Mouse (Mus musculus): ENCODE results near the gene Ganc. TPM values are rescaled to one million over a fixed set of nuclear protein-coding genes. Genes with fewer than 3 reads are reported as not detected.

Ganc gene
- polyA plus RNA-seq, 1 experiment from 2014 or later = 7.7 TPM

GRCm38 (mm10) chr2:120454987-120455386 lies 51.3 kb downstream of the Ganc start:
- H3K36me3 ChIP-seq = no peaks in the 10 kb centered on the region
- no peak for ATAC-seq (ENCODE audit: insufficient read depth, low FRiP score, low read depth)
- no peaks in the 10 kb centered on the region for H3K27me3 ChIP-seq (replicated peaks)
- H3K9ac ChIP-seq = no peak overlapping the region
- no peak overlapping the region for H3K4me3 ChIP-seq (replicated peaks)
- no peak overlapping the region for H3K4me2 ChIP-seq
- no peaks in the 10 kb centered on the region for H3K4me1 ChIP-seq
- no peak overlapping the region for H3K27ac ChIP-seq
- H3K9me3 ChIP-seq = no peaks in the 10 kb centered on the region
- 60% methylated on average over 2 of the region's 2 CpGs for WGBS

GRCm38 (mm10) chr2:120455719-120456118 lies 52.0 kb downstream of the Ganc start, which contains the start of gene Capn3:
Capn3 (plus strand) TSS chr2:120456019.
- Histone ChIP-seq H3K9me3 (no peaks in the 10 kb centered on the region), H3K27me3 (replicated peaks) (no peaks in the 10 kb centered on the region), H3K4me1 (no peaks in the 10 kb centered on the region), H3K4me3 (replicated peaks) (no peak within 1 kb of the TSS), H3K27ac (no peak within 1 kb of the TSS), H3K36me3 (no peaks in the 10 kb centered on the region), H3K9ac (no peak within 1 kb of the TSS), H3K4me2 (no peak within 1 kb of the TSS)
- WGBS = 69% methylated on average over 4 of the region's 4 CpGs
- no peak for ATAC-seq (ENCODE audit: insufficient read depth, low FRiP score, low read depth)

GRCm38 (mm10) chr2:120460216-120460615 lies 56.5 kb downstream of the Ganc start:
- no peaks in the 10 kb centered on the region for H3K36me3 ChIP-seq
- no peak for ATAC-seq (ENCODE audit: insufficient read depth, low FRiP score, low read depth)
- no peaks in the 10 kb centered on the region for H3K4me1 ChIP-seq
- no peaks in the 10 kb centered on the region for H3K27me3 ChIP-seq (replicated peaks)
- 76% methylated on average over 4 of the region's 4 CpGs for WGBS
- no peaks in the 10 kb centered on the region for H3K9me3 ChIP-seq
- no peak overlapping the region for H3K27ac ChIP-seq
- H3K4me2 ChIP-seq = no peak overlapping the region
- no peak overlapping the region for H3K9ac ChIP-seq
- no peak overlapping the region for H3K4me3 ChIP-seq (replicated peaks)

- H3K4me3 ChIP-seq (replicated peaks) = no peak overlapping the region
- no peaks in the 10 kb centered on the region for H3K27me3 ChIP-seq (replicated peaks)
- 73% methylated on average over 7 of the region's 7 CpGs for WGBS
- no peak overlapping the region for H3K4me2 ChIP-seq
- ATAC-seq (ENCODE audit: insufficient read depth, low FRiP score, low read depth) = no peak
- no peaks in the 10 kb centered on the region for H3K4me1 ChIP-seq
- no peaks in the 10 kb centered on the region for H3K9me3 ChIP-seq
- no peak overlapping the region for H3K9ac ChIP-seq
- no peak overlapping the region for H3K27ac ChIP-seq
- no peaks in the 10 kb centered on the region for H3K36me3 ChIP-seq
Measured at GRCm38 (mm10) chr2:120463328-120463727, 59.6 kb downstream of the Ganc start.

- WGBS = 74% methylated on average over 8 of the region's 8 CpGs
- H3K4me2 ChIP-seq = no peak overlapping the region
- no peak overlapping the region for H3K27ac ChIP-seq
- no peak for ATAC-seq (ENCODE audit: insufficient read depth, low FRiP score, low read depth)
- H3K9me3 ChIP-seq = no peaks in the 10 kb centered on the region
- no peaks in the 10 kb centered on the region for H3K27me3 ChIP-seq (replicated peaks)
- no peaks in the 10 kb centered on the region for H3K36me3 ChIP-seq
- H3K4me3 ChIP-seq (replicated peaks) = no peak overlapping the region
- no peak overlapping the region for H3K9ac ChIP-seq
- no peaks in the 10 kb centered on the region for H3K4me1 ChIP-seq
Measured at GRCm38 (mm10) chr2:120464091-120464490, 60.4 kb downstream of the Ganc start.

- no peak for ATAC-seq (ENCODE audit: insufficient read depth, low FRiP score, low read depth)
- no peaks in the 10 kb centered on the region for H3K36me3 ChIP-seq
- H3K9ac ChIP-seq = no peak overlapping the region
- H3K27me3 ChIP-seq (replicated peaks) = no peaks in the 10 kb centered on the region
- no peak overlapping the region for H3K4me3 ChIP-seq (replicated peaks)
- no peaks in the 10 kb centered on the region for H3K9me3 ChIP-seq
- no peak overlapping the region for H3K27ac ChIP-seq
- H3K4me1 ChIP-seq = no peaks in the 10 kb centered on the region
- no peak overlapping the region for H3K4me2 ChIP-seq
- WGBS = 93% methylated on average over 2 of the region's 2 CpGs
Measured at GRCm38 (mm10) chr2:120464732-120465396, 61.2 kb downstream of the Ganc start.

- 69% methylated on average over 5 of the region's 5 CpGs for WGBS
- H3K9me3 ChIP-seq = no peaks in the 10 kb centered on the region
- no peak overlapping the region for H3K4me2 ChIP-seq
- no peak overlapping the region for H3K9ac ChIP-seq
- no peaks in the 10 kb centered on the region for H3K27me3 ChIP-seq (replicated peaks)
- no peak overlapping the region for H3K4me3 ChIP-seq (replicated peaks)
- no peak overlapping the region for H3K27ac ChIP-seq
- H3K4me1 ChIP-seq = no peaks in the 10 kb centered on the region
- no peaks in the 10 kb centered on the region for H3K36me3 ChIP-seq
- no peak for ATAC-seq (ENCODE audit: insufficient read depth, low FRiP score, low read depth)
Measured at GRCm38 (mm10) chr2:120465397-120465785, 61.7 kb downstream of the Ganc start.

- no peaks in the 10 kb centered on the region for H3K9me3 ChIP-seq
- H3K4me3 ChIP-seq (replicated peaks) = no peak overlapping the region
- H3K4me2 ChIP-seq = no peak overlapping the region
- H3K27me3 ChIP-seq (replicated peaks) = no peaks in the 10 kb centered on the region
- no peaks in the 10 kb centered on the region for H3K36me3 ChIP-seq
- no peak overlapping the region for H3K27ac ChIP-seq
- no peaks in the 10 kb centered on the region for H3K4me1 ChIP-seq
- no peak for ATAC-seq (ENCODE audit: insufficient read depth, low FRiP score, low read depth)
- no peak overlapping the region for H3K9ac ChIP-seq
Measured at GRCm38 (mm10) chr2:120468011-120468410, 64.3 kb downstream of the Ganc start.

- Histone ChIP-seq H3K9ac (no peak overlapping the region), H3K4me2 (no peak overlapping the region), H3K9me3 (no peaks in the 10 kb centered on the region), H3K27ac (no peak overlapping the region), H3K4me3 (replicated peaks) (no peak overlapping the region), H3K4me1 (no peaks in the 10 kb centered on the region), H3K36me3 (no peaks in the 10 kb centered on the region), H3K27me3 (replicated peaks) (no peaks in the 10 kb centered on the region)
- no peak for ATAC-seq (ENCODE audit: insufficient read depth, low FRiP score, low read depth)
- 80% methylated on average over 3 of the region's 3 CpGs for WGBS
Measured at GRCm38 (mm10) chr2:120469220-120469619, 65.5 kb downstream of the Ganc start.

GRCm38 (mm10) chr2:120469715-120470114 lies 66.0 kb downstream of the Ganc start:
- H3K4me3 ChIP-seq (replicated peaks) = no peak overlapping the region
- H3K9ac ChIP-seq = no peak overlapping the region
- no peak overlapping the region for H3K27ac ChIP-seq
- no peak overlapping the region for H3K4me2 ChIP-seq
- no peaks in the 10 kb centered on the region for H3K36me3 ChIP-seq
- H3K9me3 ChIP-seq = no peaks in the 10 kb centered on the region
- WGBS = 81% methylated on average over 10 of the region's 10 CpGs
- no peak for ATAC-seq (ENCODE audit: insufficient read depth, low FRiP score, low read depth)
- no peaks in the 10 kb centered on the region for H3K27me3 ChIP-seq (replicated peaks)
- no peaks in the 10 kb centered on the region for H3K4me1 ChIP-seq

- no peak overlapping the region for H3K4me3 ChIP-seq (replicated peaks)
- no peak overlapping the region for H3K4me2 ChIP-seq
- no peak overlapping the region for H3K9ac ChIP-seq
- no peaks in the 10 kb centered on the region for H3K4me1 ChIP-seq
- no peaks in the 10 kb centered on the region for H3K36me3 ChIP-seq
- no peaks in the 10 kb centered on the region for H3K9me3 ChIP-seq
- H3K27ac ChIP-seq = no peak overlapping the region
- ATAC-seq (ENCODE audit: insufficient read depth, low FRiP score, low read depth) = no peak
- H3K27me3 ChIP-seq (replicated peaks) = no peaks in the 10 kb centered on the region
- 80% methylated on average over 4 of the region's 4 CpGs for WGBS
Measured at GRCm38 (mm10) chr2:120470856-120471255, 67.2 kb downstream of the Ganc start.

GRCm38 (mm10) chr2:120476277-120477087 lies 72.8 kb downstream of the Ganc start:
- Histone ChIP-seq H3K9ac (no peak overlapping the region), H3K4me2 (no peak overlapping the region), H3K4me3 (replicated peaks) (no peak overlapping the region), H3K36me3 (no peaks in the 10 kb centered on the region), H3K4me1 (no peaks in the 10 kb centered on the region), H3K27me3 (replicated peaks) (no peaks in the 10 kb centered on the region), H3K9me3 (no peaks in the 10 kb centered on the region), H3K27ac (no peak overlapping the region)
- no peak for ATAC-seq (ENCODE audit: insufficient read depth, low FRiP score, low read depth)
- WGBS = 81% methylated on average over 13 of the region's 13 CpGs
